Mouse (Mus musculus): Measurements from ENCODE around the gene Aip. TPM values are rescaled to one million over a fixed set of nuclear protein-coding genes. Genes with fewer than 3 reads are reported as not detected.
A peak's percentile ranks its signal among the peaks of the same experiment; 100 is the strongest.

The Aip gene
- polyA plus RNA-seq, 1 experiment from 2014 or later = 81.9 TPM

- DNase-seq (ENCODE audit: low spot score) (no peak), ATAC-seq (ENCODE audit: low read depth) (no peak)
- Histone ChIP-seq H3K9ac (ENCODE audit: low read depth, low read length) (peak overlapping the region; percentile 90), H3K27ac (replicated peaks; ENCODE audit: low read depth, low read length) (no peak overlapping the region), H3K4me2 (ENCODE audit: low read depth, low read length) (peak overlapping the region; percentile 75), H3K4me3 (ENCODE audit: low read depth, low read length) (peak overlapping the region; percentile 87), H3K36me3 (ENCODE audit: control insufficient read depth, insufficient read depth, low read length) (peaks cover 39% of the 10 kb centered on the region), H3K9me3 (ENCODE audit: control insufficient read depth, low read length) (no peaks in the 10 kb centered on the region), H3K4me1 (ENCODE audit: control insufficient read depth, insufficient read depth, low read length) (peaks cover 11% of the 10 kb centered on the region; the same call in 1 of the 2 replicates), H3K27me3 (replicated peaks; ENCODE audit: control insufficient read depth, insufficient read depth, low read length) (no peaks in the 10 kb centered on the region)
- WGBS = 86% methylated on average over 11 of the region's 11 CpGs
Observed at GRCm38 (mm10) chr19:4149283-4149682, 23.6 kb upstream of the Aip start.

GRCm38 (mm10) chr19:4148819-4149218, 23.2 kb upstream of the Aip start:
- 3% methylated on average over 8 of the region's 8 CpGs for WGBS
- H3K9ac ChIP-seq (ENCODE audit: low read depth, low read length) = peak overlapping the region; percentile 90
- H3K4me3 ChIP-seq (ENCODE audit: low read depth, low read length) = peak overlapping the region; percentile 87
- peak overlapping the region; percentile 59 for H3K27ac ChIP-seq (replicated peaks; ENCODE audit: low read depth, low read length)
- no peaks in the 10 kb centered on the region for H3K9me3 ChIP-seq (ENCODE audit: control insufficient read depth, low read length)
- H3K36me3 ChIP-seq (ENCODE audit: control insufficient read depth, insufficient read depth, low read length) = peaks cover 36% of the 10 kb centered on the region
- peak overlapping the region; percentile 75 for H3K4me2 ChIP-seq (ENCODE audit: low read depth, low read length)
- peaks cover 11% of the 10 kb centered on the region; the same call in 1 of the 2 replicates for H3K4me1 ChIP-seq (ENCODE audit: control insufficient read depth, insufficient read depth, low read length)
- H3K27me3 ChIP-seq (replicated peaks; ENCODE audit: control insufficient read depth, insufficient read depth, low read length) = no peaks in the 10 kb centered on the region
- DNase-seq (ENCODE audit: low spot score) (no peak), ATAC-seq (ENCODE audit: low read depth) (peak; percentile 23; the same call in 1 of the 2 replicates)

- H3K9me3 ChIP-seq (ENCODE audit: control insufficient read depth, low read length) = no peaks in the 10 kb centered on the region
- H3K36me3 ChIP-seq (ENCODE audit: control insufficient read depth, insufficient read depth, low read length) = peaks cover 33% of the 10 kb centered on the region
- ATAC-seq (ENCODE audit: low read depth) = peak; percentile 97
- H3K4me3 ChIP-seq (ENCODE audit: low read depth, low read length) = peak within 1 kb of the TSS; percentile 87
- H3K9ac ChIP-seq (ENCODE audit: low read depth, low read length) = peak within 1 kb of the TSS; percentile 90
- H3K27ac ChIP-seq (replicated peaks; ENCODE audit: low read depth, low read length) = peak within 1 kb of the TSS; percentile 59
- WGBS = 0% methylated on average over 15 of the region's 33 CpGs
- H3K4me2 ChIP-seq (ENCODE audit: low read depth, low read length) = peak within 1 kb of the TSS; percentile 75
- peaks cover 11% of the 10 kb centered on the region; the same call in 1 of the 2 replicates for H3K4me1 ChIP-seq (ENCODE audit: control insufficient read depth, insufficient read depth, low read length)
- no peaks in the 10 kb centered on the region for H3K27me3 ChIP-seq (replicated peaks; ENCODE audit: control insufficient read depth, insufficient read depth, low read length)
- DNase-seq (ENCODE audit: low spot score) = peak; percentile 96
Observed at GRCm38 (mm10) chr19:4148491-4148806, 22.8 kb upstream of the Aip start, which contains the start of gene Coro1b. TSS of gene Coro1b (plus strand) at chr19:4148619.

GRCm38 (mm10) chr19:4147782-4148490, 22.3 kb upstream of the Aip start:
- H3K36me3 ChIP-seq (ENCODE audit: control insufficient read depth, insufficient read depth, low read length) = peaks cover 28% of the 10 kb centered on the region
- H3K4me3 ChIP-seq (ENCODE audit: low read depth, low read length) = peak overlapping the region; percentile 87
- DNase-seq (ENCODE audit: low spot score) (no peak), ATAC-seq (ENCODE audit: low read depth) (no peak)
- H3K4me1 ChIP-seq (ENCODE audit: control insufficient read depth, insufficient read depth, low read length) = peaks cover 11% of the 10 kb centered on the region; the same call in 1 of the 2 replicates
- no peaks in the 10 kb centered on the region for H3K27me3 ChIP-seq (replicated peaks; ENCODE audit: control insufficient read depth, insufficient read depth, low read length)
- H3K9ac ChIP-seq (ENCODE audit: low read depth, low read length) = peak overlapping the region; percentile 90
- WGBS = 32% methylated on average over 9 of the region's 9 CpGs
- peak overlapping the region; percentile 75 for H3K4me2 ChIP-seq (ENCODE audit: low read depth, low read length)
- no peaks in the 10 kb centered on the region for H3K9me3 ChIP-seq (ENCODE audit: control insufficient read depth, low read length)
- peak overlapping the region; percentile 44; the same call in 1 of the 2 replicates for H3K27ac ChIP-seq (replicated peaks; ENCODE audit: low read depth, low read length)

GRCm38 (mm10) chr19:4147022-4147405, 21.4 kb upstream of the Aip start:
- Histone ChIP-seq H3K4me2 (ENCODE audit: low read depth, low read length) (no peak overlapping the region), H3K9ac (ENCODE audit: low read depth, low read length) (no peak overlapping the region), H3K4me1 (ENCODE audit: control insufficient read depth, insufficient read depth, low read length) (peaks cover 11% of the 10 kb centered on the region; the same call in 1 of the 2 replicates), H3K27me3 (replicated peaks; ENCODE audit: control insufficient read depth, insufficient read depth, low read length) (no peaks in the 10 kb centered on the region), H3K27ac (replicated peaks; ENCODE audit: low read depth, low read length) (no peak overlapping the region), H3K36me3 (ENCODE audit: control insufficient read depth, insufficient read depth, low read length) (peaks cover 19% of the 10 kb centered on the region), H3K4me3 (ENCODE audit: low read depth, low read length) (no peak overlapping the region), H3K9me3 (ENCODE audit: control insufficient read depth, low read length) (no peaks in the 10 kb centered on the region)
- DNase-seq (ENCODE audit: low spot score) = no peak
- ATAC-seq (ENCODE audit: low read depth) = no peak
- 49% methylated on average over 3 of the region's 3 CpGs for WGBS

GRCm38 (mm10) chr19:4146366-4147021, 20.8 kb upstream of the Aip start:
- no peak for ATAC-seq (ENCODE audit: low read depth)
- Histone ChIP-seq H3K4me1 (ENCODE audit: control insufficient read depth, insufficient read depth, low read length) (peaks cover 11% of the 10 kb centered on the region; the same call in 1 of the 2 replicates), H3K4me2 (ENCODE audit: low read depth, low read length) (no peak overlapping the region), H3K9me3 (ENCODE audit: control insufficient read depth, low read length) (no peaks in the 10 kb centered on the region), H3K27ac (replicated peaks; ENCODE audit: low read depth, low read length) (no peak overlapping the region), H3K4me3 (ENCODE audit: low read depth, low read length) (no peak overlapping the region), H3K36me3 (ENCODE audit: control insufficient read depth, insufficient read depth, low read length) (peaks cover 17% of the 10 kb centered on the region), H3K27me3 (replicated peaks; ENCODE audit: control insufficient read depth, insufficient read depth, low read length) (no peaks in the 10 kb centered on the region), H3K9ac (ENCODE audit: low read depth, low read length) (no peak overlapping the region)
- 59% methylated on average over 12 of the region's 12 CpGs for WGBS
- DNase-seq (ENCODE audit: low spot score) = no peak

GRCm38 (mm10) chr19:4145936-4146335, 20.3 kb upstream of the Aip start:
- Histone ChIP-seq H3K36me3 (ENCODE audit: control insufficient read depth, insufficient read depth, low read length) (peaks cover 12% of the 10 kb centered on the region), H3K27me3 (replicated peaks; ENCODE audit: control insufficient read depth, insufficient read depth, low read length) (no peaks in the 10 kb centered on the region), H3K4me3 (ENCODE audit: low read depth, low read length) (no peak overlapping the region), H3K4me2 (ENCODE audit: low read depth, low read length) (no peak overlapping the region), H3K27ac (replicated peaks; ENCODE audit: low read depth, low read length) (no peak overlapping the region), H3K9me3 (ENCODE audit: control insufficient read depth, low read length) (no peaks in the 10 kb centered on the region), H3K4me1 (ENCODE audit: control insufficient read depth, insufficient read depth, low read length) (peaks cover 11% of the 10 kb centered on the region; the same call in 1 of the 2 replicates), H3K9ac (ENCODE audit: low read depth, low read length) (no peak overlapping the region)
- no peak for DNase-seq (ENCODE audit: low spot score)
- 90% methylated on average over 5 of the region's 5 CpGs for WGBS
- ATAC-seq (ENCODE audit: low read depth) = no peak

GRCm38 (mm10) chr19:4144550-4145498, 19.2 kb upstream of the Aip start:
- Histone ChIP-seq H3K4me1 (ENCODE audit: control insufficient read depth, insufficient read depth, low read length) (peaks cover 11% of the 10 kb centered on the region; the same call in 1 of the 2 replicates), H3K36me3 (ENCODE audit: control insufficient read depth, insufficient read depth, low read length) (peaks cover under 1% of the 10 kb centered on the region; the same call in 1 of the 2 replicates), H3K27me3 (replicated peaks; ENCODE audit: control insufficient read depth, insufficient read depth, low read length) (no peaks in the 10 kb centered on the region), H3K9me3 (ENCODE audit: control insufficient read depth, low read length) (no peaks in the 10 kb centered on the region), H3K4me3 (ENCODE audit: low read depth, low read length) (no peak overlapping the region), H3K4me2 (ENCODE audit: low read depth, low read length) (no peak overlapping the region), H3K27ac (replicated peaks; ENCODE audit: low read depth, low read length) (no peak overlapping the region), H3K9ac (ENCODE audit: low read depth, low read length) (no peak overlapping the region)
- DNase-seq (ENCODE audit: low spot score) = no peak
- ATAC-seq (ENCODE audit: low read depth) = no peak
- 72% methylated on average over 16 of the region's 16 CpGs for whole genome bisulfite sequencing
